Mouse (Mus musculus): ENCODE data around the gene Col1a1. TPM values are rescaled to one million over a fixed set of nuclear protein-coding genes. Genes with fewer than 3 reads are reported as not detected.

Gene Col1a1
- 2.9 and 4.8 TPM in 2 replicates for polyA plus RNA-seq (2012; ENCODE audit: low replicate concordance)

GRCm38 (mm10) chr11:94936045-94936444 is at the start of gene Col1a1:
Gene Col1a1, plus strand, starts transcription at chr11:94936224.

GRCm38 (mm10) chr11:94967419-94967818 is 31.4 kb downstream of the Col1a1 start, which contains the start of gene Hils1:
Gene Hils1, plus strand, starts transcription at chr11:94967593.

GRCm38 (mm10) chr11:94976199-94976598 is 40.2 kb downstream of the Col1a1 start, which contains the start of gene Sgca:
Gene Sgca, minus strand, starts transcription at chr11:94976327.

GRCm38 (mm10) chr11:94990749-94991577 is 54.9 kb downstream of the Col1a1 start, which contains the start of gene Ppp1r9b:
Gene Ppp1r9b, plus strand, starts transcription at chr11:94991035.

Other genes starting within 250 kb of the Col1a1 start
- not detected in 2 replicates for gene Gm11541, start 231.7 kb upstream of the Col1a1 start, polyA plus RNA-seq (2012; ENCODE audit: low replicate concordance)
- not detected in 2 replicates for gene Cdc34b, start 194.4 kb upstream of the Col1a1 start, polyA plus RNA-seq (2012; ENCODE audit: low replicate concordance)
- not detected in 2 replicates for gene Tmem92, start 153.5 kb upstream of the Col1a1 start, polyA plus RNA-seq (2012; ENCODE audit: low replicate concordance)
- not detected in 2 replicates for gene Hils1, start 31.4 kb downstream of the Col1a1 start, polyA plus RNA-seq (2012; ENCODE audit: low replicate concordance)
- gene Sgca, start 40.1 kb downstream of the Col1a1 start, polyA plus RNA-seq (2012; ENCODE audit: low replicate concordance) = not detected in 2 replicates
- gene Ppp1r9b, start 54.8 kb downstream of the Col1a1 start, polyA plus RNA-seq (2012; ENCODE audit: low replicate concordance) = 486 and 536 TPM in 2 replicates
- gene Samd14, start 73.7 kb downstream of the Col1a1 start, polyA plus RNA-seq (2012; ENCODE audit: low replicate concordance) = 609 and 778 TPM in 2 replicates
- 6.0 and 7.6 TPM in 2 replicates for gene Pdk2, start 105.1 kb downstream of the Col1a1 start, polyA plus RNA-seq (2012; ENCODE audit: low replicate concordance)
- gene Itga3, start 140.6 kb downstream of the Col1a1 start, polyA plus RNA-seq (2012; ENCODE audit: low replicate concordance) = 1.3 and 1.8 TPM in 2 replicates
- not detected in 2 replicates for gene Dlx3, start 183.9 kb downstream of the Col1a1 start, polyA plus RNA-seq (2012; ENCODE audit: low replicate concordance)
- 0.07 TPM in 1 of 2 replicates, not detected in the other for gene Dlx4, start 210.0 kb downstream of the Col1a1 start, polyA plus RNA-seq (2012; ENCODE audit: low replicate concordance)